Mouse (Mus musculus) embryonic facial prominence, embryonic 14.5 days (tissue): ENCODE measurements around the gene Brap. TPM values are rescaled to one million over a fixed set of nuclear protein-coding genes. Genes with fewer than 3 reads are reported as not detected.

ENCODE experiments used
- ATAC-seq: fragments of 200-750 bp; cut with Nextera tagmentation; 2 replicates; pipeline ENCODE4 v1.8.0; 2017; ENCODE audit warnings: low read depth, moderate number of reproducible peaks, moderate TSS enrichment
- DNase-seq: peaks from one replicate; pipeline ENCODE4 v3.0.0-alpha.2; 2015; ENCODE audit warnings: low spot score
- H3K27ac ChIP-seq: fragments of 300-500 bp; sonication (generic); replicated peaks from 2 replicates; pipeline ENCODE4 v1.5.1; 2014; ENCODE audit warnings: low read depth, mild to moderate bottlenecking, low read length, moderate library complexity
- H3K27me3 ChIP-seq: fragments of 300-500 bp; sonication (generic); replicated peaks from 2 replicates; pipeline ENCODE4 v1.6.1; 2014; ENCODE audit warnings: low read length; ENCODE audit not compliant: control insufficient read depth, insufficient read depth
- H3K36me3 ChIP-seq: fragments of 300-500 bp; sonication (generic); 2 replicates; pipeline ENCODE4 v1.6.1; 2014; ENCODE audit warnings: low read length, mixed read lengths; ENCODE audit not compliant: control insufficient read depth, insufficient read depth
- H3K4me1 ChIP-seq: fragments of 300-500 bp; sonication (generic); 2 replicates; pipeline ENCODE4 v1.6.1; 2014; ENCODE audit warnings: antibody characterized with exemption, low read length; ENCODE audit not compliant: control insufficient read depth, insufficient read depth
- H3K4me2 ChIP-seq: fragments of 300-500 bp; sonication (generic); 2 replicates; pipeline ENCODE4 v1.6.1; 2014; ENCODE audit warnings: low read depth, mild to moderate bottlenecking, low read length, moderate library complexity, mixed read lengths
- H3K4me3 ChIP-seq: fragments of 300-500 bp; sonication (generic); 2 replicates; pipeline ENCODE4 v1.5.1; 2014; ENCODE audit warnings: low read depth, mild to moderate bottlenecking, low read length
- H3K9ac ChIP-seq: fragments of 300-500 bp; sonication (generic); 2 replicates; pipeline ENCODE4 v1.6.1; 2014; ENCODE audit warnings: low read depth, mild to moderate bottlenecking, low read length, moderate library complexity, mixed read lengths
- H3K9me3 ChIP-seq: fragments of 300-500 bp; sonication (generic); 2 replicates; pipeline ENCODE4 v1.6.1; 2016; ENCODE audit warnings: low read length; ENCODE audit not compliant: control insufficient read depth
- WGBS: fragments of 180-500 bp; shearing (Covaris S2); extraction: QIAGEN DNeasy Blood & Tissue Kit; methylation state at CpG from one replicate; pipeline ENCODE4 v1.1.7; 2014; 5-methylcytosine and 5-hydroxymethylcytosine counted together
- polyA plus RNA-seq: library from polyadenylated mRNA; unstranded; fragments of >200 nt; fragmentation: Nextera tagmentation; extraction: Ambion mirVana; gene quantifications from 2 replicates; pipeline ENCODE4 v1.2.1, GENCODE M21; 2014

Gene Brap
- polyA plus RNA-seq, 1 experiment from 2014 or later: 39.9 TPM

DNA sequence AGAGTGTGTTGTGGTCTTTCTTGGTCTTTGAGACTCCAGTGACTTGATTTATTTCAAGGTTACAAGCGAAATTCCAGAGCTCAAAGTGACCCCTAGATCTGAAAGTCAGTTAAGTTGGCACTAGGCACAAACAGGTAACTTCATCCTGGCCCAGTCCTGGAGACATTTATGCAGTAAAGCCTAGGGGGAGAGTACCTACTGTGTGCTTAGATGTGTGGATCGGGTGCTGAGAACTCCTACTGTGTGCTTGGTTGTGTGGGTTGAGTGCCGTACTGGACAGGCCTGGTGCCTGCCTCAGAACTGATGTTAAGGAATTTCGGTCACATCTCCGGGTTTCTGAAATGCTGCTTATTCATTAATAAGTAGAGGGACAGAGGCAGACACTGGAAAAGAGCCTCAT lies 1.1 kb downstream of the Brap start:
- DNase-seq (no peak), ATAC-seq (no peak)
- H3K9me3 ChIP-seq: no peaks in the 10 kb centered on the region
- peak overlapping the region; percentile 93 for H3K9ac ChIP-seq
- H3K4me3 ChIP-seq: peak overlapping the region; percentile 98
- no peak overlapping the region for H3K27ac ChIP-seq
- 84% methylated on average over 5 of the region's 5 CpGs for WGBS
- H3K4me1 ChIP-seq: peaks cover 10% of the 10 kb centered on the region
- H3K27me3 ChIP-seq: no peaks in the 10 kb centered on the region
- H3K36me3 ChIP-seq: peaks cover 39% of the 10 kb centered on the region
- H3K4me2 ChIP-seq: peak overlapping the region; percentile 87

DNA sequence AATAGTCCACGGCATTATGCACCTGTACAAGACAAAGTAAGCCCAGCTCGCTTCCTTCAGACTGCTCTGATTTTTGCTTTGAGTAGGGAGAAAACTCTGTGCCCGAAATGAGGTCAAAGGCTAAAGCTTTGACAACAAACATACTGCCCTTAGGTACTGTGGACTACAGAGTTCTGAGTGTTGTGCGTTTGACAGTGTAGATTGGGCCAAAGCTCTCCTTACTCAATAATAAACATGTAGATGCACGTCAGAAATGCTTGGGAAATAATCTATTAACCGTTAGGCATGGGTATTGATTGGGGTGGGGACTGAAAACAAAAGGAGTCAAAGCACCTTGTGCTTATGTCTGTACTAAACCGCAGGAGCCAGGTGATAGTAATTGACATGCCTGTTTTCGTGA lies 3.1 kb downstream of the Brap start:
- no peak overlapping the region for H3K9ac ChIP-seq
- H3K36me3 ChIP-seq: peaks cover 59% of the 10 kb centered on the region
- peaks cover 10% of the 10 kb centered on the region for H3K4me1 ChIP-seq
- no peak overlapping the region for H3K4me2 ChIP-seq
- no peak overlapping the region for H3K4me3 ChIP-seq
- H3K27ac ChIP-seq: no peak overlapping the region
- ATAC-seq: no peak
- H3K27me3 ChIP-seq: no peaks in the 10 kb centered on the region
- no peaks in the 10 kb centered on the region for H3K9me3 ChIP-seq
- no peak for DNase-seq
- 86% methylated on average over 8 of the region's 8 CpGs for WGBS

DNA sequence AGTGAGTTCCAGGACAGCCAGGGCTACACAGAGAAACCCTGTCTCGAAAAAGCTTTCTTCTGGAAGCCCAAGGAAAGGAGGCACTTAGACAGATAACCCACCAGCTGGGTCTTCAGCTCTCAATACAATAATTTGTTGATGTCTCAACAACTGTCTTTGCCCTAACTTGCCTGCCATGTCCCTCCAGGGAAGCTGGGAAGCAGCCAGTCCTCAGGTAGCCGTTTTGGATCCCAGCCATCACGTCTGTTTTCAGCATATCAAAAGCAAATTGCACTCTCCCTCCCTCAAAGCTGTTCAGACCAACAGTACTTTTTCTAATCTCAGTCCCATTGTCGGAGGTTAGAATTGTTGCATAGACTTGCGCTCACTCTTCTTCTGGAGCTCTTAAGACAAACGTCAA lies 3.7 kb downstream of the Brap start:
- DNase-seq (peak; percentile 70), ATAC-seq (no peak)
- H3K9ac ChIP-seq: no peak overlapping the region
- peaks cover 62% of the 10 kb centered on the region for H3K36me3 ChIP-seq
- peaks cover 10% of the 10 kb centered on the region for H3K4me1 ChIP-seq
- H3K27me3 ChIP-seq: no peaks in the 10 kb centered on the region
- no peaks in the 10 kb centered on the region for H3K9me3 ChIP-seq
- WGBS: 80% methylated on average over 6 of the region's 6 CpGs
- H3K27ac ChIP-seq: no peak overlapping the region
- no peak overlapping the region for H3K4me2 ChIP-seq
- no peak overlapping the region for H3K4me3 ChIP-seq

DNA sequence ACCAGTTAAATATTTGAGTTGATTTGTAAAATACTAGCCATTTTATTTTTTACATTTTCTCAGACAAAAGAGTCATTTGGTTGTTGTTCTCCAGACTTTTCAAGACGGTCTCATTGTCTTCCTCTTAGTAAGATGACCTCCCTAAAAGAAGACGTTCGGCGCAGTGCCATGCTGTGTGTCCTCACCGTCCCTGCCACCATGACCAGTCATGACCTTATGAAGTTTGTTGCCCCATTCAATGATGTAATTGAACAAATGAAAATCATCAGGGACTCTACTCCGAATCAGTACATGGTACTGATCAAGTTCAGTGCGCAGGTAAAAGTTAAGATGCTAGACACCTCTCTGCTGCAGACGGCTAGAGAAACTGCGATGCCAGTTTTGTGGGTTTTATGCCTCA lies 4.6 kb downstream of the Brap start:
- no peak overlapping the region for H3K4me2 ChIP-seq
- ATAC-seq (no peak), DNase-seq (no peak)
- peaks cover 7% of the 10 kb centered on the region; the same call in 1 of the 2 replicates for H3K4me1 ChIP-seq
- H3K27ac ChIP-seq: no peak overlapping the region
- H3K4me3 ChIP-seq: no peak overlapping the region
- H3K36me3 ChIP-seq: peaks cover 65% of the 10 kb centered on the region
- 92% methylated on average over 9 of the region's 9 CpGs for WGBS
- no peaks in the 10 kb centered on the region for H3K27me3 ChIP-seq
- no peaks in the 10 kb centered on the region for H3K9me3 ChIP-seq
- no peak overlapping the region for H3K9ac ChIP-seq

DNA sequence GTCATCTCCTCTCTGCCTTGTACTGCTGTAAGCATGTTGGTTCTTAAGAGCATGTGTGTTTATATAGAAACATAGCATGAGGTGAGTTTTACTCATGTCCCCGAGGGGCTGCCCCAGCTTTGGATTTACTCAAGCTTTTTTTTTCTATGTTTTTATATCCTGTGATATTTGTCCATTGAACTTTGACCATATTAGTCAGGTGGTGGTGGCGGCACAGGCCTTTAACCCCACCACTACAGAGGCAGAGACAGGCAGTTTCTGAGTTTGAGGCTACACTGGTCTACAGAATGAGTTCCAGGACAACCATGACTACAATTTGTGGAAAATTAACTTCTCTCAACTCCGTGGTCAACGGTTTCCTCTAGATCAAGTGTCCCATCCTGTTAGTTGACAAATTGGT lies 6.7 kb downstream of the Brap start:
- 85% methylated on average over 4 of the region's 4 CpGs for WGBS
- Histone ChIP-seq H3K27me3 (no peaks in the 10 kb centered on the region), H3K4me1 (no peaks in the 10 kb centered on the region), H3K9ac (no peak overlapping the region), H3K27ac (no peak overlapping the region), H3K9me3 (no peaks in the 10 kb centered on the region), H3K4me3 (no peak overlapping the region), H3K4me2 (no peak overlapping the region), H3K36me3 (peaks cover 79% of the 10 kb centered on the region)
- DNase-seq: no peak
- ATAC-seq: no peak

DNA sequence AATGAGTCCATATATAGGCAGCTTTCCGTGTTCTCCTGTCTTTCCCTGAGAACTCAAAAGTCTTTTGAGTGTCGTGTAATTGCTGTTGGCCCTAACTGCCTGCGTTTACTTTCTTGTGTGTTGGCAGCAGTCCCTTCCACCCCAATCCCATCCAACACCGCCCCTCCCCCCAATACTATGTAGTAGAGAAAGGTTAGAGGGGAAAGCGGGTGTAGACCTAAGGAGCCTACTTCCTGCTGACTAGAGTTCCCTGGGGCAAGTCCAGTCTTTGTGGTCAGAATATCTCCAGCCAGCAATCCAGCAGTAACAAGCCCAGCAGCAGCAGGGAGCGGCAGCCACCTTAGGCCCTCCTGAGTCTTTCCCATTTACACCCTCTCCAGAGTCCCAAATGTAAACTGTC lies 8.0 kb downstream of the Brap start:
- H3K4me3 ChIP-seq: no peak overlapping the region
- H3K4me1 ChIP-seq: no peaks in the 10 kb centered on the region
- peaks cover 82% of the 10 kb centered on the region for H3K36me3 ChIP-seq
- WGBS: 60% methylated on average over 6 of the region's 6 CpGs
- H3K9me3 ChIP-seq: no peaks in the 10 kb centered on the region
- no peak for DNase-seq
- H3K4me2 ChIP-seq: no peak overlapping the region
- H3K27ac ChIP-seq: no peak overlapping the region
- H3K9ac ChIP-seq: no peak overlapping the region
- no peaks in the 10 kb centered on the region for H3K27me3 ChIP-seq
- ATAC-seq: no peak

DNA sequence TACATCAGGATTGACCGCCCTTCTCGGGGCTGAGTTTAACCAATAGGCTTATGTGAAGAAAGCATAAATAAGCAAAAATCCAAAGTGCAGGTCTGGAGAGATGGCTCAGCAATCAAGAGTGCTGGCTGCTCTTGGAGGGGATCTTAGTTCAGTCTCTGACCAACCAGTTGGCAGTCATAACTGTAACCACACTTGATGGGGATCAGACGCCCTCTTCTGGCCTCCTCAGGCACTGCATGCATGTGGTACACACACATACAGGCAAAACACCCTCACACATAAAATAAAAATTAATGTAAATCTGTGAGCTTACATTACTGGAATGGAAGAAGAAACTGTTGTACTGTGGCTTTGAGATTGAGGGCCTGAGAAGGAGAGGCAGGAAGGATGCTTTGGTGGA lies 10.0 kb downstream of the Brap start:
- 80% methylated on average over 3 of the region's 3 CpGs for WGBS
- DNase-seq (no peak), ATAC-seq (no peak)
- no peak overlapping the region for H3K9ac ChIP-seq
- no peak overlapping the region for H3K4me3 ChIP-seq
- no peaks in the 10 kb centered on the region for H3K27me3 ChIP-seq
- H3K4me1 ChIP-seq: no peaks in the 10 kb centered on the region
- no peaks in the 10 kb centered on the region for H3K9me3 ChIP-seq
- no peak overlapping the region for H3K27ac ChIP-seq
- H3K4me2 ChIP-seq: no peak overlapping the region
- H3K36me3 ChIP-seq: peaks cover 81% of the 10 kb centered on the region

DNA sequence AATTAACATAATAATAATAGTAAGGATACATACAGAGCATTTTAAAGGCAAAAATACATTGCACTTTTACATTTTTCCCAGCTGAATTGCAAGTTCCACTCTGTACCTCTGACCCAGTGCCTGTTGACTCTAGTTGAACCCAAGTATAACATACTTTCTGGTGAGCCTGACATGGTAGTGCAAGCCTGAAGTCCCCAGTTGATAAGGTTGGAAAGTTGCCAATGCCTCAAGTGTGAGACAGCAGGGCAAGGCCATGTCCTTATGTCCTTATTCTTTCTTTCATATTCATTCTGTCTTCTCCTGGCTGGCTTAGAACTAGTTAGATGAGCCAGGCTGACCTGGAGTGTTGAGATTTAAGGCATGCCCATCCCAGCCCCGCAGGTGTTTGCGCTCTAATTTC lies 21.9 kb downstream of the Brap start:
- no peak overlapping the region for H3K9ac ChIP-seq
- ATAC-seq: no peak
- no peaks in the 10 kb centered on the region for H3K4me1 ChIP-seq
- H3K36me3 ChIP-seq: peaks cover 97% of the 10 kb centered on the region
- H3K27me3 ChIP-seq: no peaks in the 10 kb centered on the region
- 0 out of 2 replicates have a peak, but pooled peaks cover 5% of the 10 kb centered on the region for H3K9me3 ChIP-seq
- H3K27ac ChIP-seq: no peak overlapping the region
- H3K4me3 ChIP-seq: no peak overlapping the region
- no peak for DNase-seq
- 98% methylated on average over 2 of the region's 2 CpGs for WGBS
- H3K4me2 ChIP-seq: no peak overlapping the region

DNA sequence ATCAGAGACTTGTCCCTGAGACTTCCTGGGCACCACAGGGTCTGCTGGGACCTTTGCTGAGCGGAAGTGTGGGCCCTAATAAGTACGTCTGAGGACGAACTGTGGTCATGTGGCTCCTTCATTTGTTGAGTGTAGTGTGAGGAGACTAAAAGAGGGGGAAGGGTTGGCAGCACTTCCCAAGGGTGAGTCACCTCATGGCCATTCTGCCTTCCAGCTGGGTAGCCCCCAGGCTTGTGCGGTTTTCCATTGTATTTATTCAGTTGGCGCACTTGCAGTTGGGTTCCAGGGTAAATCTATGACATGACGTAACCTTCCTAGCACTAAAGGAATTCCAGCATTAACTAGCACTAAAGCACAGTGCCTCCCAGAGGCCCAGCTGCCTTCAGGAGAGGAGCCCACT lies 25.1 kb downstream of the Brap start:
- DNase-seq (no peak), ATAC-seq (no peak)
- Histone ChIP-seq H3K27ac (no peak overlapping the region), H3K9me3 (no peaks in the 10 kb centered on the region), H3K4me3 (no peak overlapping the region), H3K27me3 (no peaks in the 10 kb centered on the region), H3K9ac (no peak overlapping the region), H3K4me1 (0 out of 2 replicates have a peak, but pooled peaks cover under 1% of the 10 kb centered on the region), H3K36me3 (peaks cover 67% of the 10 kb centered on the region), H3K4me2 (no peak overlapping the region)
- WGBS: 87% methylated on average over 6 of the region's 6 CpGs
